Mouse (Mus musculus) neural tube, postnatal 0 days (tissue): ENCODE results near the gene Haus3. TPM values are rescaled to one million over a fixed set of nuclear protein-coding genes. Genes with fewer than 3 reads are reported as not detected.

Experiments used
- polyA plus RNA-seq: library from polyadenylated mRNA; unstranded; fragments of >200 nt; fragmentation: Nextera tagmentation; extraction: Ambion mirVana; gene quantifications from 2 replicates; pipeline ENCODE4 v1.2.1, GENCODE M21; 2015

Haus3 gene
- 9.4 and 10.6 TPM in 2 replicates for polyA plus RNA-seq

GRCm38 (mm10) chr5:34168950-34169891, at the start of gene Haus3, which contains the start of gene Poln:
Gene Haus3 (minus strand): TSS chr5:34169527.
Gene Poln (minus strand): TSS chr5:34169448.

GRCm38 (mm10) chr5:34187601-34188316, 18.4 kb upstream of the Haus3 start, which contains the start of gene Mxd4:
Gene Mxd4 (minus strand): TSS chr5:34187720.

Other genes with a start within 250 kb of the Haus3 start
- gene Nelfa, start 233.1 kb downstream of the Haus3 start, polyA plus RNA-seq = 26.5 and 27.7 TPM in 2 replicates
- gene Gm1673, start 186.1 kb downstream of the Haus3 start, polyA plus RNA-seq = 664 and 714 TPM in 2 replicates
- 9.0 and 9.4 TPM in 2 replicates for gene Nat8l, start 173.5 kb downstream of the Haus3 start, polyA plus RNA-seq
- 0.30 and 0.34 TPM in 2 replicates for gene Poln, start 79 bp downstream of the Haus3 start, polyA plus RNA-seq
- 18.4 and 25.0 TPM in 2 replicates for gene Mxd4, start 18.2 kb upstream of the Haus3 start, polyA plus RNA-seq
- gene Zfyve28, start 118.9 kb upstream of the Haus3 start, polyA plus RNA-seq = 5.0 and 5.8 TPM in 2 replicates
- 0.24 and 0.41 TPM in 2 replicates for gene Cfap99, start 119.1 kb upstream of the Haus3 start, polyA plus RNA-seq
- gene Rnf4, start 166.8 kb upstream of the Haus3 start, polyA plus RNA-seq = 89.4 and 93.0 TPM in 2 replicates
- 12.1 and 13.2 TPM in 2 replicates for gene Fam193a, start 200.4 kb upstream of the Haus3 start, polyA plus RNA-seq